Mouse (Mus musculus) heart, postnatal 4 days (tissue): ENCODE data around the gene Phospho1. TPM values are rescaled to one million over a fixed set of nuclear protein-coding genes. Genes with fewer than 3 reads are reported as not detected.

Experiments used
- DNase-seq: peaks from one replicate; pipeline ENCODE4 v3.0.0; 2021
- total RNA-seq, 2 experiments: library from RNA; stranded (reverse); gene quantifications; 2 replicates each; pipeline ENCODE4 v1.2.3; 2021

Gene Phospho1
- 10 to 100 TPM; 71.7 to 82.2 TPM for total RNA-seq

GRCm38 (mm10) chr11:95824071-95824876, at the start of gene Phospho1:
Gene Phospho1 (plus strand): TSS chr11:95824499.
- peak; percentile 96 for DNase-seq

GRCm38 (mm10) chr11:95777323-95778297, 46.7 kb upstream of the Phospho1 start:
- peak; percentile 47 for DNase-seq

GRCm38 (mm10) chr11:95778831-95779251, 45.5 kb upstream of the Phospho1 start:
- DNase-seq = no peak

GRCm38 (mm10) chr11:95779366-95779765, 44.9 kb upstream of the Phospho1 start:
- no peak for DNase-seq

GRCm38 (mm10) chr11:95780480-95780879, 43.8 kb upstream of the Phospho1 start:
- DNase-seq = no peak

- no peak for DNase-seq
These were observed 42.7 kb upstream of the Phospho1 start for GRCm38 (mm10) chr11:95781557-95781956.

GRCm38 (mm10) chr11:95783457-95783856, 40.8 kb upstream of the Phospho1 start:
- no peak for DNase-seq

GRCm38 (mm10) chr11:95783958-95784357, 40.3 kb upstream of the Phospho1 start:
- DNase-seq = no peak

GRCm38 (mm10) chr11:95785675-95786074, 38.6 kb upstream of the Phospho1 start:
- DNase-seq = no peak

- no peak for DNase-seq
These were observed 37.8 kb upstream of the Phospho1 start for GRCm38 (mm10) chr11:95786511-95786910.

GRCm38 (mm10) chr11:95789451-95789891, 34.8 kb upstream of the Phospho1 start:
- no peak for DNase-seq

- no peak for DNase-seq
These were observed 32.5 kb upstream of the Phospho1 start for GRCm38 (mm10) chr11:95791787-95792186.

- no peak for DNase-seq
These were observed 31.3 kb upstream of the Phospho1 start for GRCm38 (mm10) chr11:95792950-95793509.

GRCm38 (mm10) chr11:95794201-95794600, 30.1 kb upstream of the Phospho1 start:
- DNase-seq = no peak

GRCm38 (mm10) chr11:95795582-95795981, 28.7 kb upstream of the Phospho1 start:
- no peak for DNase-seq

- DNase-seq = no peak
These were observed 19.3 kb upstream of the Phospho1 start for GRCm38 (mm10) chr11:95805010-95805409.

GRCm38 (mm10) chr11:95805527-95805926, 18.8 kb upstream of the Phospho1 start:
- DNase-seq = no peak

GRCm38 (mm10) chr11:95807884-95808283, 16.4 kb upstream of the Phospho1 start:
- no peak for DNase-seq

- DNase-seq = no peak
These were observed 15.8 kb upstream of the Phospho1 start for GRCm38 (mm10) chr11:95808448-95809011.

GRCm38 (mm10) chr11:95809603-95810002, 14.7 kb upstream of the Phospho1 start:
- no peak for DNase-seq

- no peak for DNase-seq
These were observed 13.5 kb upstream of the Phospho1 start for GRCm38 (mm10) chr11:95810828-95811227.

GRCm38 (mm10) chr11:95811741-95812140, 12.6 kb upstream of the Phospho1 start:
- no peak for DNase-seq
